Mouse (Mus musculus) spleen, postnatal 4 days (tissue): ENCODE measurements around the gene Rhox4a.
"Not testable (repeated sequence)": the region's sequence is repeated elsewhere in the genome, so short reads cannot be mapped to it uniquely, and the experiment has no call there.

Experiments
- DNase-seq, 2 experiments: peaks; one replicate each; pipeline ENCODE4 v3.0.0; 2022; ENCODE audit warnings: low spot score in 2 of 2

Rhox4a gene

GRCm38 (mm10) chrX:37265038-37265437 is at the start of gene Rhox4a:
Gene Rhox4a, plus strand, starts transcription at chrX:37265338.
- not testable (repeated sequence) for DNase-seq

GRCm38 (mm10) chrX:37222158-37222557 is 43.0 kb upstream of the Rhox4a start, which contains the start of gene Rhox1:
Gene Rhox1, minus strand, starts transcription at chrX:37222258.
- DNase-seq: not testable (repeated sequence)

- not testable (repeated sequence) for DNase-seq
These were observed 20.5 kb upstream of the Rhox4a start, which contains the start of gene Rhox2a for GRCm38 (mm10) chrX:37244676-37245075. Gene Rhox2a, plus strand, starts transcription at chrX:37244976.

- not testable (repeated sequence) for DNase-seq
These were observed 15.5 kb upstream of the Rhox4a start, which contains the start of gene Rhox3a for GRCm38 (mm10) chrX:37249619-37250018. Gene Rhox3a, plus strand, starts transcription at chrX:37249919.
